Mouse (Mus musculus) olfactory bulb, adult 2 months (tissue): ENCODE measurements around the gene Idua.

ENCODE experiments used
- CTCF ChIP-seq: fragments of 200-500 bp; IDR thresholded peaks from 2 replicates; pipeline ENCODE4 v1.5.1; 2012; ENCODE audit warnings: low read depth, mild to moderate bottlenecking, low read length, moderate library complexity; ENCODE audit not compliant: insufficient read depth
- POLR2A ChIP-seq: fragments of 200-500 bp; IDR thresholded peaks from 2 replicates; pipeline ENCODE4 v1.6.1; 2012; ENCODE audit warnings: mild to moderate bottlenecking, low read depth, low read length, moderate library complexity; ENCODE audit not compliant: insufficient read depth

DNA sequence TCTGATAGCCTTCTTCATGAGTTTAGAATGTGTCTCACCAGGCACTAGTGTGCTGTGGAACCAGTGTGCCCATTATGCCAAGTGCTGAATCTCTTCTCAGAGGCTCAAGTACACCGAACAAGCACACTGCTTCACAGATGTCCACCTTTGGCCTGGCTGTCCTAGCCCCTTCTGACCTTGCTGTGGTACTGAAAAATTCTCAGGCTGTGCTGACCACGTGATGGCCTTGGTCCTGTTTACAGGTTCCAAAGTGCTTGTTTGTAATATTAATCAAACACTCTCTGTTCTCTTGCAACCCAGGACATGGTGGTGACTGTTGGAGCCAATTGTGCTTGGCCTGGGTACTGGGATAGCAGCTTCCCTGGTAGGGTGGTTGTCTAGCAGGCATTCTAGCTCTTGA, 14.5 kb downstream of the Idua start:
- TF ChIP-seq POLR2A (no peak), CTCF (no peak)
